Mouse (Mus musculus) lung, embryonic 16.5 days (tissue): ENCODE results near the gene Astl. TPM values are rescaled to one million over a fixed set of nuclear protein-coding genes. Genes with fewer than 3 reads are reported as not detected.

ENCODE experiments used
- ATAC-seq: fragments of 200-750 bp; cut with Nextera tagmentation; 2 replicates; pipeline ENCODE4 v1.8.0; 2017; ENCODE audit warnings: low read depth, mild to moderate bottlenecking, moderate library complexity
- H3K27ac ChIP-seq: fragments of 300-500 bp; sonication (generic); 2 replicates; pipeline ENCODE4 v1.5.1; 2014; ENCODE audit warnings: mild to moderate bottlenecking, control low read depth, low read length
- H3K27me3 ChIP-seq: fragments of 300-500 bp; sonication (generic); 2 replicates; pipeline ENCODE4 v1.6.1; 2014; ENCODE audit warnings: low read depth, low read length, mixed read lengths; ENCODE audit not compliant: control insufficient read depth, insufficient read depth
- H3K36me3 ChIP-seq: fragments of 300-500 bp; sonication (generic); 2 replicates; pipeline ENCODE4 v1.6.1; 2014; ENCODE audit warnings: low read length; ENCODE audit not compliant: control insufficient read depth, insufficient read depth
- H3K4me1 ChIP-seq: fragments of 300-500 bp; sonication (generic); replicated peaks from 2 replicates; pipeline ENCODE4 v1.6.1; 2014; ENCODE audit warnings: low read length, mixed read lengths; ENCODE audit not compliant: control insufficient read depth, insufficient read depth
- H3K4me2 ChIP-seq: fragments of 300-500 bp; sonication (generic); 2 replicates; pipeline ENCODE4 v1.6.1; 2014; ENCODE audit warnings: low read depth, low read length, control low read depth
- H3K4me3 ChIP-seq: fragments of 300-500 bp; sonication (generic); 2 replicates; pipeline ENCODE4 v1.5.1; 2014; ENCODE audit warnings: mild to moderate bottlenecking, low read length, control low read depth
- H3K9ac ChIP-seq: fragments of 300-500 bp; sonication (generic); 2 replicates; pipeline ENCODE4 v1.6.1; 2014; ENCODE audit warnings: low read length, control low read depth
- H3K9me3 ChIP-seq: fragments of 300-500 bp; sonication (generic); 2 replicates; pipeline ENCODE4 v1.6.1; 2016; ENCODE audit warnings: low read length; ENCODE audit not compliant: control insufficient read depth
- WGBS: fragments of 180-500 bp; shearing (Covaris S2); extraction: QIAGEN DNeasy Blood & Tissue Kit; methylation state at CpG from one replicate; pipeline ENCODE4 v1.1.7; 2014; 5-methylcytosine and 5-hydroxymethylcytosine counted together
- polyA plus RNA-seq: library from polyadenylated mRNA; unstranded; fragments of >200 nt; fragmentation: Nextera tagmentation; extraction: Ambion mirVana; gene quantifications from 2 replicates; pipeline ENCODE4 v1.2.1, GENCODE M21; 2015

Gene Astl
- polyA plus RNA-seq, 1 experiment from 2014 or later, result not detected

DNA sequence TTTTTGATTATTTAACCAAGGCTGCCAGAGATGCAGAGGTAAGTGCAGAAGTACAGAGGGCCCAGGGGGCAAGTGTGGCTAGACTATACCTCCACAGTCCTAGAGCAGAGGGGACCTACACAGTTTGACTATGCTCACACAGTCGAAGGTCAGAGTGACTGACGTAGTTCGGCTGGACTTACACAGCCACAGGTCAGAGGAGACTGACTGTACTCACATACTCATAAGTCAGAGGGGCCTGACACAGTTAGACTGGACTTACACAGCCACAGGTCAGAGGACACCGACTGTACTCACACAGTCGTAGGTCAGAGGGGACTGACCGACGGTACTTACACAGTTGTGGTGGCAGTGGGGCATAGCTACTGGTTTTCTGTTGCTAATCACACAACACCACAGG is 60.3 kb downstream of the Astl start:
- H3K4me3 ChIP-seq, result no peak overlapping the region
- H3K9me3 ChIP-seq, result no peaks in the 10 kb centered on the region
- H3K27me3 ChIP-seq, result no peaks in the 10 kb centered on the region
- H3K4me2 ChIP-seq, result no peak overlapping the region
- WGBS, result 62% methylated on average over 7 of the region's 7 CpGs
- H3K27ac ChIP-seq, result no peak overlapping the region
- no peaks in the 10 kb centered on the region for H3K36me3 ChIP-seq
- H3K4me1 ChIP-seq, result no peaks in the 10 kb centered on the region
- ATAC-seq, result no peak
- H3K9ac ChIP-seq, result no peak overlapping the region

Other genes with a start within 250 kb of the Astl start
- gene Ncaph, start 204.7 kb upstream of the Astl start, polyA plus RNA-seq, result 102 and 108 TPM in 2 replicates
- 29.3 and 29.4 TPM in 2 replicates for gene Itpripl1, start 195.2 kb upstream of the Astl start, polyA plus RNA-seq
- 1.8 and 1.9 TPM in 2 replicates for gene 1810024B03Rik, start 130.4 kb upstream of the Astl start, polyA plus RNA-seq
- gene Snrnp200, start 130.3 kb upstream of the Astl start, polyA plus RNA-seq, result 51.9 and 53.7 TPM in 2 replicates
- gene Ciao1, start 90.8 kb upstream of the Astl start, polyA plus RNA-seq, result 69.9 and 75.9 TPM in 2 replicates
- gene Tmem127, start 90.7 kb upstream of the Astl start, polyA plus RNA-seq, result 26.5 and 26.6 TPM in 2 replicates
- 56.8 and 57.3 TPM in 2 replicates for gene Stard7, start 68.4 kb upstream of the Astl start, polyA plus RNA-seq
- 6.1 and 6.2 TPM in 2 replicates for gene Dusp2, start 2.5 kb upstream of the Astl start, polyA plus RNA-seq
- 0.30 and 0.50 TPM in 2 replicates for gene Adra2b, start 24.6 kb downstream of the Astl start, polyA plus RNA-seq
- 0.30 and 0.38 TPM in 2 replicates for gene Gpat2, start 86.6 kb downstream of the Astl start, polyA plus RNA-seq
- gene Fahd2a, start 105.9 kb downstream of the Astl start, polyA plus RNA-seq, result 21.4 and 21.7 TPM in 2 replicates
- 2.5 and 3.4 TPM in 2 replicates for gene Kcnip3, start 183.5 kb downstream of the Astl start, polyA plus RNA-seq
- 3.4 and 3.5 TPM in 2 replicates for gene Prom2, start 202.8 kb downstream of the Astl start, polyA plus RNA-seq
- gene Zfp661, start 248.5 kb downstream of the Astl start, polyA plus RNA-seq, result 4.2 and 4.3 TPM in 2 replicates
- gene Mrps5, start 248.6 kb downstream of the Astl start, polyA plus RNA-seq, result 114 and 120 TPM in 2 replicates